Mouse (Mus musculus) adrenal gland, adult 2 months (tissue): ENCODE measurements around the gene Lmo7. TPM values are rescaled to one million over a fixed set of nuclear protein-coding genes. Genes with fewer than 3 reads are reported as not detected.

Experiments
- DNase-seq: peaks from one replicate; pipeline ENCODE4 v3.0.0; 2021
- polyA plus RNA-seq: library from polyadenylated mRNA; depleted of rRNA; stranded (reverse); fragments of >200 nt; gene quantifications from 2 replicates; pipeline ENCODE4 v1.2.3, GENCODE M21; 2012
- total RNA-seq, 2 experiments: library from RNA; stranded (reverse); gene quantifications; 2 replicates each; pipeline ENCODE4 v1.2.3; 2021

Gene Lmo7
- total and polyA plus RNA-seq, 3 experiments: 12.9 to 29.8 (median 17.5) TPM

DNA sequence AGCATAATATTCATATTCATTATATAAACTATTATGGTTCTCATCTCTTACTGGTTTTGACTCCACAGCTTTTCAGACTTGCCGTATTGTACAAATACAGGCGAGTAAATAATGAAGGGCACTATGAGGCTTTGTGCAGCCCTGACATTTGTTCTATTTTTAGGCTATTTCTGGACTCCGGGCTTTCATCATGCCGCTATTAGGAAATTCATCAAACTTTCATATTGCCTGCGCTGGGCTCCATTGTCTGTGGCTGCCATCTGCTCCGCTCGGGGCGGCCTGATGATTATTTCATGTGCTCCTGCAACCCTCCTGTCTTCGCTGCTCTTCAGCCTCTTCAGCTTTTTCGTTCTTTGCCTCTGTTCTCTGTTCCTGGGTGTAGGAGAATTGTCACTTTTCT lies 50.3 kb downstream of the Lmo7 start:
- DNase-seq: peak; percentile 41

- DNase-seq: peak; percentile 32
Measured at GRCm38 (mm10) chr14:101781219-101781618, 51.5 kb downstream of the Lmo7 start.

- peak; percentile 15 for DNase-seq
Measured at GRCm38 (mm10) chr14:101781943-101782510, 52.3 kb downstream of the Lmo7 start.

GRCm38 (mm10) chr14:101784315-101784945 lies 54.7 kb downstream of the Lmo7 start:
- no peak for DNase-seq

DNA sequence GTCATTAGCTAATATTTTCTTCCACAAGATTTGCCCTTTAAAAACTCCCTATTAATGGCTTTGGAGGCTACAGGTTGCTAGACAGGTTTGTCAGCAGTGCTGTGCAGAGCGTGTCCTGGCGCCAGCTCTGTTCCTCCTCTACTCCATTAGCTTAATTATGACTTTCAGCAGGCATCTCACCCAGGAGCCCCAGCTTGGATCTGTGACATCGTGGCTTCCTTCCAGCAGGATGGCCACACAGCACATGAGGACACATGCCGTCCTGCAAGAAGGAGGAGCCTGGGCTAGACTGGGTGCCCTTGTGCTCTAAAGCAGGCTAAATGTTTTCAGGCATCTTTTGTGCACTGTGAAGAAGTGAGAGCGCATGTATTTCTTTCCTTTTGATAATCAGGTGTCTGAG lies 58.1 kb downstream of the Lmo7 start:
- DNase-seq: peak; percentile 23

- DNase-seq: no peak
Measured at GRCm38 (mm10) chr14:101788475-101788874, 58.7 kb downstream of the Lmo7 start.

DNA sequence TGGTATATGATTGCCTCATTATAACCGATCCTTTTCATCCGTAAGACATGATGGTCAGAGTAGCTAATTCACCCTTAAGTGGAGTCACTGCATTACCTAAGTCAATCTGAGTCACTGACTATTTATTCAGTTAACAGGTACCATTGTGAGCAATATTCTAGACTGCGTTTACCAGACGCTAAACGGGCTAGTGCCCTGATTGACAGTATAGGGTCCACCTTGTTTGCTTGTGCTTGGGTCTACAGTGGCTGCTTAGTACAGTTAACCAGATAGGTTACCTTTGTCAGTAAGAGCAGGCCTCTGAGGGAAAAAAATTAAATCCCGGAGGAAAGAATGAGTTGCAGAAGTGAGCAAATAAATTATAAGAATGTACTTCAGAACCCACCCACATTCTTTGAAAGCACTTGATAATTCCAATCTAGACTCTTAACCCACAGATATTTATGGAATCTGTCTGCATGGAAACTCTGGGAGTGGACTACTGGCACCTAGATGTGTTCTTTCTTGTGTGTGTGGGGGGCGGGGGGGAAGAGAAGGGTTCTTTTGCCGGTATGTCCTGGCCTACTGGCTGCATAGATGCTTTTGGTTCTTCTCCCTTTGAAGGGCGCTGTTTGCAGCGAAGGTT lies 64.9 kb downstream of the Lmo7 start:
- DNase-seq: no peak

DNA sequence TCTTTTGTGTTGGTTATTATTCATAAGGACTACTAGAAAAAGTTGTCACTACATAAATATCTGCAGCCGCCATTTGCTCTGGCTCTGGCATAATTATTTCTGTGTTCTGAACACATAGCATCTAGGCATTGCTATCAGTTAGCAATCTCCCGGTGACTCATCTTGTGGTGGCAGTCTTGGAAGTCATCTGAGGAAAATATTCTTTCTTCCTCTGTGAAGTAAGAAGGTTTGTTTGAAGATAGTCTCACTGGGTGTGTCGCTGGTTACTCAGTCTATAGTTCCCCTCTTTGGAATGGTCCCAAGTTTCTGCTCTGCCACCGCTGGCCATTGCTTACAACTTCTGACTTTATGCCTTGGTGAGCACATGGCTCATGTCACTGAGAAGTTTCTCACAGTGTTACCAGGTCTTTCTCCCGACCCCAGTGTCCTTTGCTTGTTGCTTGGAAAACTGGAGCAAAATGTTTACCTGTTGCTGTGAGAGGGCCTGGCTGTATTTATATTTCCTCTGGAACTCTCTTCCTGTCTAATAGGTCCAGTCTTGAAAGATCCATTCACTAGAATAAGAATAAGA lies 68.3 kb downstream of the Lmo7 start:
- no peak for DNase-seq

DNA sequence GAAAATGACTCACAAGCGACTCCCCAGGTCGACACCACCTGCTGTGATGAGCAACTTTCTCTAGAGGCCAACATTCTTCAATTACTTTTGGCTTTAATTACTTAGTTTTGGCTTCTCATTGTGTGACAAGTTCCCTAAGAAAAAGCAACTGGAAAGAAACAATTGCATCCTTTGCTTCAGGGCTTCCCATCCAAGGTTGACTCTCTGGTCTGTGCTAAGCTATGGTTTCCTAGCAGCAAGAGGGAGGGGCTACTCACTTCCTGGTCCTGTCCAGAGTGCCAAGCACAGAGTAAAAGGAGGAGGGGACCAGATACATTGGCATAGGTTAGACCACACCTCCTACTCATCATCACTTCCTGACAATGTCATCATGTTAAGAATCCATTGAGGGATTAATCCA lies 69.0 kb downstream of the Lmo7 start:
- DNase-seq: no peak

DNA sequence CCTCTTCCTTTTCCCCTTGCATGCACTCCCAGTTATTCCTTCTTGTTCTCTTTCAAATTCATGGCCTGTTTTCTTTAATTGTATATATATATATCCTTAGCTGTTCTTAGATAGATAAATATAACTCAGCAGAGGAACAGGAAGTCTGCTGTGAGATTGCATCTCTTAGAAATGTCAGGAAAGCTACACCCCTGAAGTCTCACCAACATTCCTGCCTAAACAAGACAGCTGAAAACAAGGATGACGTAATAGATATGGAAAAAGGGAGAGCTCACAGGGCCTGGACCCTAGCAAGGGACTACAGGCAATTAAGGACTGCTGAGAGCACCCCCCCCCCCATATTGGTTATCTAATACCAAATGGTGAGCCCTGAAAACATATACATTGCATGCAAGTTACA lies 71.9 kb downstream of the Lmo7 start:
- no peak for DNase-seq

GRCm38 (mm10) chr14:101804119-101804518 lies 74.4 kb downstream of the Lmo7 start:
- DNase-seq: no peak

DNA sequence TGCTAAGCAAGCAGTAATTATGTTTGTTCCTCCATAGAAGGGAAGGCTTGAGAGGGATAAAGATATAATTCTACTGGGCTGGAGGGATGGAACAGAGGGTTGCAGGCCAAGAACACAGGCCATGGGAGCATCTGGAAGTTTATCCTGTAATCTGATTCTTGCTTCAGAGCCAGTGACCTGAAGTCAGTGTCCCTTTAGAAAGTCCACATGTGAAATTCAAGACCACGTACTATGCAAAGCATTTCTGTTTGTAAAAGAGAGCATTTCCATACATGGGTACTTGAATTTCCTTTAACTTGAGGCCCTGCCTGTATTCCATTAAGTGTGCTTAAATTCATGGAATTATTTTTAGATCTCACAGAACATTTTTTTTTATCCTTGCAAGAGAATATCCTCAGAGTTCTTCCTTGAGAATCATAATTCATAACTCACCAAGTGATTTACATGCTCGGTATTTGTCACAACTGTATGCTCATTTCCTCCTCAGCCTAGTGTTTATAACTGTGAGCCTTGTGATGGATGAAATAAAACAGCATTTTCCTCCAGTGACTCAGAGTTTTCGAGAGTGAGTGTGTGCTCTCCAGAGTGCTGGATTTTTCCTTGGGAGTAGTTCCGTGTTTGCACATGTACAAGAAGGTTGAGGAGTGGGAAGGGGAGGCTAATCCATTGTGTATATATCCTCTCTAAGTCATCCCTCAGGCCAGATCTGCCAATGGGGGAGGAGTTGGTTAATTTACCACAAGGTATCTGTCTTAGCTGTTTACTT lies 75.0 kb downstream of the Lmo7 start:
- no peak for DNase-seq

GRCm38 (mm10) chr14:101805328-101805697 lies 75.6 kb downstream of the Lmo7 start:
- DNase-seq: no peak

DNA sequence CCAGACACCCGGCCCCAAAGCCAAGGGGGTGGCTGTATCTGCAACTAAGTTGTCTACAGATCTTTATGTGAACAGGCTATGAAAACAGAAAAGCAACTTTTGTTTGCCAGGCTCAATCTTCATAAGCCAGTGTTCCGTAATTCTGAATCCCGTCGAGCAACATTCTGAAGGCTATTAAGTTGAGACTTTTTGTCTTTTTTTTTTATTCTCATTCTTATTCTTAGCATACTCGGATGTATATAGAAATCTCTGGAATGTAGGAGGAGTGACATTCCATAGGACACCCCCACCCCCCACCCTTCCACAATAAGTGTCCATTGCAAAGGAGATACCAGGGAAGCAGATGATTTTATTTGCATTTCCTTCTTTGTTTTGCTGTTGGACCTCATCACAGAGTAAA lies 76.3 kb downstream of the Lmo7 start:
- no peak for DNase-seq

GRCm38 (mm10) chr14:101806607-101807006 lies 76.8 kb downstream of the Lmo7 start:
- no peak for DNase-seq

- DNase-seq: no peak
Measured at GRCm38 (mm10) chr14:101816450-101816849, 86.7 kb downstream of the Lmo7 start.

DNA sequence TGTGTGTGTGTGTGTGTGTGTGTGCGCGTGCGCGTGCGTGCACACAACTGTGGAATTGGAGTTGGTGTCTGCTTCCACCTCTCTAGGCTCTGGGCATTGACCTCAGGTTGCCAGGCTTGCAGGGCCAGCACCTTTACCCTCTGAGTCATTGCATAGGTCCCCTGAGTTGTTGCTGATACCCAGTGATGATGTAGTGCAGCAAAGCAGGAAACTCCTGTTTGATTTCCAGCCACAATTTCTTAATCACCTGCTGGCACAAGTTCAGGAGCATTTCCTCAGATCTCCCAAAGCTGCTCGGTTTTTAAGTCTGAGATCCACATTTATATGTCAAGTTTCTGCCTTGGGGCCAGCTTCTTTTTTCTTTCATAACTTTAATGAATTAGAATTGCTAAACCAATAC lies 92.6 kb downstream of the Lmo7 start:
- no peak for DNase-seq

GRCm38 (mm10) chr14:101822871-101823270 lies 93.1 kb downstream of the Lmo7 start:
- no peak for DNase-seq

- no peak for DNase-seq
Measured at GRCm38 (mm10) chr14:101829676-101830075, 99.9 kb downstream of the Lmo7 start.

- no peak for DNase-seq
Measured at GRCm38 (mm10) chr14:101830116-101830515, 100.4 kb downstream of the Lmo7 start.

DNA sequence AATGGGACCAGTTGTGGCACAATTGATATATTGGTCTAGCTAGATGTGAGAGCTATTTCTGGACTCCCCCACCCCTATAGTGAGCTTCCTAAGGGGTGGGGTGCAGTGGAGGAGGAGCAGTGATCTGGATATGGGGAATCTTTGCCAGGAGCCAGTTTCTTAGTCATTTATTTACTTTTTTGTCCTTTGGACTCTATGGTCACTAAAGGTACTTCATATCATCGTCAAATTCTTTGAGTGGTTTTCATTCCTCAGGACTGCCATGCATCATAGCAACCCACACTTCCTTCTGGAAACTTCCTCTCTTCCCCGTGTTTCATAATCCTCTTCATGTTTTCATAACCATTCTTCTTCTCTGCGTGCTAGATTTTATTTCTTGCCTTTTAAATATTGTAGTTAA lies 104.4 kb downstream of the Lmo7 start:
- no peak for DNase-seq

DNA sequence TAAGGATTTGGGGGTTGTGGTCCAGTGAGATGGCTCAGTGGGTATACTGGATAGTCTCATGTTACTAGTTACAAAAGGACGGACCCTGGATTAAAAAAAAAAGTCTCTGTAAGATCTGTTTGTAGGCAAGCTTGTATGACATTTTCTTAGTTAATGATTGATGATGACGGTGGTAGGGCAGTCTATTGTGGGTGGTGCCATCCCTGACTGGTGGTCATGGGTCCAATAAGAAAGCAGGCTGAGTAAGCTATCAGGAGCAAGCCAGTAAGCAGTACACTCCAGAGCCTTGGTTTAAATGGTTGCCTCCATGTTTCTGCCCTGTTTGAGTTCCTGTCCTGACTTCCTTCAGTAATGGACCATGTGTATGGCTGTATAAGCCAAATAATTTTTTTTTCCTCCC lies 106.6 kb downstream of the Lmo7 start:
- no peak for DNase-seq

DNA sequence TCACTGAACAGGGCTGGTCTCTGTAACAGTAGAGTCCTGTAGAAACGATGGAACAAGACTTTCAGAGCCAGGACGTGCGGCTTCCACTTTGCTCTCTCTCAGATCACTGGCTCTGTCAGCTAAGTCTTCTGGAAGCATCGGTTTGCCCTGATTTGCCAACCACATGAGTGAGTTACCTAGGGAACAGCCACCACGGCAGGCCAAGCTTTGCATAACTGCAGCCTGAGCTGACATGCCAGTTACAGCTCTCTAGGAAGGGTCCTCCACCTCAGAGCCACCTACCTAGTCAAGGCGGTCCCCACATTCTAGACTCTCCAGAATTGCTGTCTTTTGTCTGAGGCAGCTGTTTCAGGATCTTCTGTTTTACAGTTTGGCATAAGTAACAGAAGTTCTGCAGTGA lies 107.4 kb downstream of the Lmo7 start:
- no peak for DNase-seq
